Mouse (Mus musculus) limb, embryonic 14.5 days (tissue): ENCODE measurements around the gene Tmco1. TPM values are rescaled to one million over a fixed set of nuclear protein-coding genes. Genes with fewer than 3 reads are reported as not detected.
A peak's percentile ranks its signal among the peaks of the same experiment; 100 is the strongest.

Source experiments
- ATAC-seq: fragments of 200-750 bp; cut with Nextera tagmentation; 2 replicates; pipeline ENCODE4 v1.8.0; 2017; ENCODE audit warnings: low read depth, moderate number of reproducible peaks, moderate TSS enrichment; ENCODE audit not compliant: low FRiP score
- DNase-seq: peaks from one replicate; pipeline ENCODE4 v3.0.0-alpha.2; 2015; ENCODE audit warnings: low spot score
- H3K27ac ChIP-seq: fragments of 300-500 bp; sonication (generic); replicated peaks from 2 replicates; pipeline ENCODE4 v1.5.1; 2014; ENCODE audit warnings: low read depth, mild to moderate bottlenecking, low read length, moderate library complexity, mixed read lengths
- H3K27me3 ChIP-seq: fragments of 300-500 bp; sonication (generic); 2 replicates; pipeline ENCODE4 v1.6.1; 2014; ENCODE audit warnings: low read length, mixed read lengths; ENCODE audit not compliant: control insufficient read depth, insufficient read depth
- H3K36me3 ChIP-seq: fragments of 300-500 bp; sonication (generic); 2 replicates; pipeline ENCODE4 v1.6.1; 2014; ENCODE audit warnings: mild to moderate bottlenecking, low read length, moderate library complexity, mixed read lengths; ENCODE audit not compliant: control insufficient read depth, insufficient read depth
- H3K4me1 ChIP-seq: fragments of 300-500 bp; sonication (generic); 2 replicates; pipeline ENCODE4 v1.6.1; 2014; ENCODE audit warnings: antibody characterized with exemption, low read length, mixed read lengths; ENCODE audit not compliant: control insufficient read depth, insufficient read depth
- H3K4me2 ChIP-seq: fragments of 300-500 bp; sonication (generic); replicated peaks from 2 replicates; pipeline ENCODE4 v1.6.1; 2014; ENCODE audit warnings: low read depth, mild to moderate bottlenecking, low read length, moderate library complexity; ENCODE audit not compliant: severe bottlenecking
- H3K4me3 ChIP-seq: fragments of 300-500 bp; sonication (generic); replicated peaks from 2 replicates; pipeline ENCODE4 v1.5.1; 2014; ENCODE audit warnings: low read length
- H3K9ac ChIP-seq: fragments of 300-500 bp; sonication (generic); 2 replicates; pipeline ENCODE4 v1.6.1; 2014; ENCODE audit warnings: mild to moderate bottlenecking, low read depth, low read length, moderate library complexity; ENCODE audit not compliant: severe bottlenecking
- H3K9me3 ChIP-seq: fragments of 300-500 bp; sonication (generic); 2 replicates; pipeline ENCODE4 v1.6.1; 2016; ENCODE audit warnings: low read length; ENCODE audit not compliant: control insufficient read depth
- POLR2A ChIP-seq: fragments of 200-500 bp; IDR thresholded peaks from 2 replicates; pipeline ENCODE4 v1.8.0; 2012; ENCODE audit warnings: inconsistent platforms, mild to moderate bottlenecking, moderate library complexity, borderline replicate concordance; ENCODE audit not compliant: insufficient read depth, insufficient read length; ENCODE audit errors: extremely low read depth
- WGBS: fragments of 180-500 bp; shearing (Covaris S2); extraction: QIAGEN DNeasy Blood & Tissue Kit; methylation state at CpG from one replicate; pipeline ENCODE4 v1.1.7; 2014; 5-methylcytosine and 5-hydroxymethylcytosine counted together
- polyA plus RNA-seq, 2 experiments: library from polyadenylated mRNA; depleted of rRNA in 1 of 2; stranded (reverse) in 1 of 2; unstranded in 1 of 2; fragments of >200 nt; fragmentation: Nextera tagmentation in 1 of 2; extraction: Ambion mirVana in 1 of 2; gene quantifications; 2 replicates each; pipeline versions ENCODE4 v1.2.1 to v1.2.3; 2012 to 2014

The Tmco1 gene
- polyA plus RNA-seq, 2 experiments, result 73.4 to 86.5 TPM

DNA sequence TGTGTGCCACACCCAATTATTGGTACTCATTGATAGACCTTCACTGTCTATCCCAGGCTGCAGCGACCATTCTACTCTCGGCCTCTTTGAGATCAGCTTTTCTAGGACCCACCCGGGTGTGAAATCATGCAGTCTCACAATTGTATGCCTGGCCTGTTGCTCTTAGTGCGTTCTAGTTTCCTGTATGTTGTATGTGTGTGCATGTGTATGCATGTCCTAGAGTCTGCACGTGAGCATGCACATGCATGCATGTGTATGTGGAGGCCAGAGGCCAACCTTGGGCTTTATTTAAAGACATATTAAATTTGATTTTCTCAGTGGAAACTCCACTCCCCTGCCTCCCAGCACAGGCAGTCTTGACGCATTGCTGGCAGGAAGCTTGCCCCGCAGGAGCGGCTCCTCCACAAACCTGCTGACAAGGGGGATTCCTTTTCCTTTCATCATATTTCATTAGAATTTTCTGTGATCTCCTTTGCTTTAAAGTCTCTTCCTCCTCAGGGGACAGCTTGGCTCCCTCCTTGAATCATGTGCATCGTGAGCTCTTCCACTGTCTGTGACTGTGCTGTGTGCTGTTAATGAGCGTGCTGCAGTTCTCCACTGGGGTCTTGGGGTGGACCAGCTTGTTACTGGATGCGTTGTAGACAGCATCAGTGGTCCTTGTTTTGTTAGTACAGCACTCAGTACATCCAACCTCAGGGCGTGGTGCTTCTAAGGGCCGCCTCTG is 12.3 kb upstream of the Tmco1 start:
- Histone ChIP-seq H3K4me3 (no peak overlapping the region), H3K4me2 (no peak overlapping the region), H3K27me3 (no peaks in the 10 kb centered on the region), H3K36me3 (no peaks in the 10 kb centered on the region), H3K9me3 (no peaks in the 10 kb centered on the region), H3K9ac (no peak overlapping the region), H3K27ac (no peak overlapping the region), H3K4me1 (no peaks in the 10 kb centered on the region)
- ATAC-seq, result no peak
- TF ChIP-seq POLR2A, result no peak
- no peak for DNase-seq
- 51% methylated on average over 13 of the region's 13 CpGs for WGBS

DNA sequence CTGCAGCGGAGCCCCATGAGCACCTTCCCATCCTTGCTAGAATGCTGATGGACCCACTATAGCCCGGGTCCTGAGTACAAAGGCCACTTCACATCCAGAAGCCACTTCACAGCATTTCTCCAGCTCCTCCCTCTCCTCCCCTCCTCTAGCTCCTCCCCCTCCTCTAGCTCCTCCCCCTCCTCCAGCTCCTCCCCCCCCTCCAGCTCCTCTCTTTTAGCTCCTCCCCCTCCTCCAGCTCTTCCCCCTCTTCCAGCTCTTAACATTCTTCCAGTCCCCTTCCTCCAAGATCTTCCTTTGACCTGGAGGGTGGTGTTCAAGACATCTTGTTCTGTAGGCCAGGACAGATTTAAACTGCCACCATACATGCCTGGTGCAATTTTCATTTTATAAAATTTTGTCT is 8.1 kb upstream of the Tmco1 start:
- no peak for TF ChIP-seq POLR2A
- Histone ChIP-seq H3K27me3 (no peaks in the 10 kb centered on the region), H3K4me1 (no peaks in the 10 kb centered on the region), H3K4me2 (no peak overlapping the region), H3K36me3 (no peaks in the 10 kb centered on the region), H3K9me3 (no peaks in the 10 kb centered on the region), H3K4me3 (no peak overlapping the region), H3K9ac (no peak overlapping the region), H3K27ac (no peak overlapping the region)
- DNase-seq, result no peak
- 81% methylated on average over 2 of the region's 2 CpGs for whole genome bisulfite sequencing
- no peak for ATAC-seq

DNA sequence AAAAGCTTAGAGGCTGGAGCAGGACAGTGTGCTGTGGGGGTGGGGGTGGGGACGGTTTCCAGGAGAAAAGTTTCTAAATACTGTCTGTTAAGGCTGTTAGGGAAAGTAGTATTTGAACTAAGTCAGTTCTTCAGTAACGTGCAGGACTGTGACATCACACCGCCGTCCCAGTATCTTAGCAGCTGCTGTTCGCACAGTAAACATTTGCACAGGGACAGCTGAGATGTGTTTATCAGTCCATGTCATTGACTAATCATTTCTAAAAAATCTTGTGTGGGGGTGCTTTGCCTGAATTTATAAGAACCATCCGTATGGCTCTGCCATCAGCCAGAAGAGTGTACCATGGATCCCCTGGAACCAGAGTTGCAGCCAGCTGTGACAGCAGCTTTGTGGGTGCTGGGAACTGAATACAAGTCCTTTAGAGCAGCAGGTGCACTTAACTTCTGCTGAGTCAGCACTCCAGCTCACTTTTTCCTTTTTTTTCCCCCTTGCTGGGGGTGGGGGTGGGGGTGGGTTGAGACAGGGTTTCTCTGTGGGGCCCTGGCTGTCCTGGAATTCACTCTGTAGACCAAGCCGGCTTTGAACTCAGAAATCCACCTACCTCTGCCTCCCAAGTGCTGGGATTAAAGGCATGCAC is 2.6 kb upstream of the Tmco1 start:
- H3K4me3 ChIP-seq, result no peak overlapping the region
- ATAC-seq (no peak), DNase-seq (no peak)
- 78% methylated on average over 7 of the region's 7 CpGs for WGBS
- H3K4me2 ChIP-seq, result no peak overlapping the region
- 0 out of 2 replicates have a peak overlapping the region, but pooled peaks have one; percentile 12 for H3K9ac ChIP-seq
- H3K27ac ChIP-seq, result no peak overlapping the region
- no peaks in the 10 kb centered on the region for H3K9me3 ChIP-seq
- H3K4me1 ChIP-seq, result peaks cover 9% of the 10 kb centered on the region; the same call in 1 of the 2 replicates
- H3K27me3 ChIP-seq, result no peaks in the 10 kb centered on the region
- no peaks in the 10 kb centered on the region for H3K36me3 ChIP-seq
- TF ChIP-seq POLR2A, result no peak

DNA sequence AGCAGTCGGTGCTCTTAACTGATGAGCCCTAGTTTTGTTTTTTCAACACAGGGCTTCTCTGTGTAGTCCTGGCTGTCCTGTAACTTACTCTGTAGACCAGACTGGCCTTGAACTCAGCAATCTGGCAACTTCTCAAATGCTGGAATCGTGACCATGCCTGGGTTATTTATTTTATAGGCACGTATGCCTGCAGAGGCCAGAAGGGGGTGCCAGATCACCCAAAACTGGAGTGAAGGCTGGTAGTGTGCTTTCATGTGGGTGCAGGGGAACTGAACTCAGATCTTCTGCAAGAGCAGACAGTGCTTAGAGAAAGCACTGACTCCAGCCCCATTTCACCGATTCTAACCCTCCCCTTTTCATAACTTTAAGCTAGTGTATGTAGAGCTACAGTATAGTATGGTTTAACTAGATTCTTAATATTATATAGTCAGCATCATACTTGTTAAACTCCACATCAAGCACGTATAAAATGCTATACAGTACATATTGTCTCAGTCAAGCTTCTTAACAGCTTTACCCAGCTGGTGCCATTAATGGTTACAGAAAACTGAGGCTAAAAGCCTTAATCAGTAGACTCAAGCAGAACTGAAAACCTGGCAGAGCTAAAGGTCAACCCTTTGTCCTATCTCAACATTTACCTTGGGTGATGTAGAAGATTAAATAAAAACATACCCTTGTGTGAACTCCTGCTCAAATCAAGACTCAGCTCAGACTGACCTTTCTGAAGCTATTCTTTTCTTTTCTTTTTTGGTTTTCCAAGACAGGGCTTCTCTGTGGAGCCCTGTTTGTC is 1.5 kb upstream of the Tmco1 start:
- Histone ChIP-seq H3K4me1 (peaks cover 9% of the 10 kb centered on the region; the same call in 1 of the 2 replicates), H3K9ac (no peak overlapping the region), H3K4me2 (no peak overlapping the region), H3K36me3 (peaks cover 2% of the 10 kb centered on the region; the same call in 1 of the 2 replicates), H3K4me3 (no peak overlapping the region), H3K9me3 (no peaks in the 10 kb centered on the region), H3K27me3 (no peaks in the 10 kb centered on the region), H3K27ac (no peak overlapping the region)
- DNase-seq (no peak), ATAC-seq (no peak)
- WGBS, result 72% methylated on average over 5 of the region's 5 CpGs
- TF ChIP-seq POLR2A, result no peak

DNA sequence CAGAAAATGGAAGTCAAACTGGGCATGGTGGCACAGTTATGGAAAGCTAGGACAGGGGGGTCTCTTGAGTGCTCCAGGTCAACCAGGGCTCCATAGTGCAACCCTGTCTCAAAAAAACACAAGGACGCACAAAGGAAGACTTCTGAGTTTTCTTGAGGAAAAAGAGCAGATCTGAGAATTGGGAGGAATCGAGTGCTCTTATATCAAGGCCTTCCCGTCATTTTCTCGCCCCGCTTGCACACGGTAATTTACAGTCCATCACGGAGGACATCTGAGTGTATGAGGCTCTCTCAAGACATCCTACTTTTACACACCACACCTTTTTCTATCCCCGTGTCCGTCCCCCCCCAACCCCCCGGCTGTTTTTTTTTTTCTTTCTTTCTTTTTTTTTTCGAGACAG is 504 bp upstream of the Tmco1 start:
- peaks cover 13% of the 10 kb centered on the region for H3K36me3 ChIP-seq
- H3K9ac ChIP-seq, result peak overlapping the region; percentile 98; the same call in 1 of the 2 replicates
- H3K9me3 ChIP-seq, result no peaks in the 10 kb centered on the region
- peak overlapping the region; percentile 83 for H3K4me3 ChIP-seq
- H3K4me2 ChIP-seq, result peak overlapping the region; percentile 86
- 61% methylated on average over 11 of the region's 11 CpGs for WGBS
- peaks cover 9% of the 10 kb centered on the region; the same call in 1 of the 2 replicates for H3K4me1 ChIP-seq
- ATAC-seq, result no peak
- no peak overlapping the region for H3K27ac ChIP-seq
- no peak for DNase-seq
- no peak for TF ChIP-seq POLR2A
- H3K27me3 ChIP-seq, result no peaks in the 10 kb centered on the region
